Mouse (Mus musculus) small intestine, adult 2 months (tissue): ENCODE data around the gene Brap. TPM values are rescaled to one million over a fixed set of nuclear protein-coding genes. Genes with fewer than 3 reads are reported as not detected.
"Not testable (repeated sequence)": the region's sequence is repeated elsewhere in the genome, so short reads cannot be mapped to it uniquely, and the experiment has no call there.

ENCODE experiments used
- H3K27ac ChIP-seq: fragments of 200-500 bp; 2 replicates; pipeline ENCODE4 v1.5.1; 2012; ENCODE audit warnings: low read depth, low read length, control low read depth, inconsistent platforms; ENCODE audit not compliant: insufficient read depth
- H3K27me3 ChIP-seq: fragments of 200-500 bp; 2 replicates; pipeline ENCODE4 v1.6.1; 2012; ENCODE audit warnings: mild to moderate bottlenecking, moderate library complexity, low read length, inconsistent platforms; ENCODE audit not compliant: control insufficient read depth, insufficient read depth
- H3K36me3 ChIP-seq: fragments of 200-500 bp; 2 replicates; pipeline ENCODE4 v1.6.1; 2012; ENCODE audit warnings: mild to moderate bottlenecking, low read length, control low read depth, inconsistent platforms; ENCODE audit not compliant: control insufficient read depth, insufficient read depth
- H3K4me1 ChIP-seq: fragments of 200-500 bp; 2 replicates; pipeline ENCODE4 v1.6.1; 2012; ENCODE audit warnings: low read length, inconsistent platforms, mixed read lengths; ENCODE audit not compliant: control insufficient read depth, insufficient read depth, insufficient read length
- H3K4me3 ChIP-seq: fragments of 200-500 bp; 2 replicates; pipeline ENCODE4 v1.5.1; 2012; ENCODE audit warnings: low read depth, mild to moderate bottlenecking, control low read depth, inconsistent platforms, low read length, moderate library complexity
- CTCF ChIP-seq: fragments of 200-500 bp; IDR thresholded peaks from 2 replicates; pipeline ENCODE4 v1.5.1; 2012; ENCODE audit warnings: low read depth, mild to moderate bottlenecking, control low read depth, inconsistent platforms, low read length, moderate library complexity, mixed read lengths; ENCODE audit not compliant: insufficient replicate concordance, insufficient read length; ENCODE audit errors: extremely low read depth
- POLR2A ChIP-seq: fragments of 200-500 bp; IDR thresholded peaks from 2 replicates; pipeline ENCODE4 v1.6.1; 2012; ENCODE audit warnings: low read depth, mild to moderate bottlenecking, control low read depth, inconsistent platforms, low read length, moderate library complexity
- WGBS: fragments of 180-500 bp; shearing (Covaris S2); methylation state at CpG from one replicate; pipeline ENCODE4 v1.1.7; 2018; 5-methylcytosine and 5-hydroxymethylcytosine counted together
- polyA plus RNA-seq: library from polyadenylated mRNA; depleted of rRNA; stranded (reverse); fragments of >200 nt; gene quantifications from 2 replicates; pipeline ENCODE4 v1.2.3, GENCODE M21; 2012

Brap gene
- polyA plus RNA-seq, 1 experiment = 17.4 TPM

DNA sequence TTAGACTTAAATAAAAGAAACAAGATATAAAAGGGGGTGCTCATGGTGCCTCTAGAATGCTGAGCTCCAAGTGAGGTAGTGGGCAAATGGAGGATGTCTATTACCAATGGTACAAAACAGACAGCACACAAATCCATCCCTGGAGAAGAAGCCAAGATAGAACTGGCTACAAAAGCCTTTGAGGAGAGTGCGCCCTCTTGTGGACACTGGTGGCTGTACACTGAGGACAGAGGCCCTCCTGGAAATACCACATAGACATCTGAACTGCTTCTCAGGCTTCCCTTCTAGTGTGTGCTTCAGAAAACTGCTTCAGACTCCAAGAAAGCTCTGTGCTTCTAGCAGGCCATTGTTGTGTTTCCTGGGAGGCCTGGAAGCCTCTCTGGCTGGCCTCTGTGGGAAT is 32.5 kb upstream of the Brap start:
- Histone ChIP-seq H3K36me3 (peaks cover 2% of the 10 kb centered on the region; the same call in 1 of the 2 replicates), H3K4me3 (no peak overlapping the region), H3K4me1 (no peaks in the 10 kb centered on the region), H3K27me3 (no peaks in the 10 kb centered on the region), H3K27ac (no peak overlapping the region)
- TF ChIP-seq CTCF (peak; percentile 76; the same call in 1 of the 2 replicates), POLR2A (no peak)
- 0% methylated on average over 1 of the region's 1 CpGs for WGBS

- H3K36me3 ChIP-seq, H3K27ac ChIP-seq, H3K4me3 ChIP-seq, H3K27me3 ChIP-seq, H3K4me1 ChIP-seq: not testable (repeated sequence)
- WGBS = 57% methylated on average over 8 of the region's 9 CpGs
These were observed 29.2 kb upstream of the Brap start for GRCm38 (mm10) chr5:121631106-121631647.

GRCm38 (mm10) chr5:121632804-121633203 is 27.6 kb upstream of the Brap start:
- Histone ChIP-seq H3K4me3 (no peak overlapping the region), H3K4me1 (no peaks in the 10 kb centered on the region), H3K27ac (no peak overlapping the region), H3K27me3 (no peaks in the 10 kb centered on the region), H3K36me3 (0 out of 2 replicates have a peak, but pooled peaks cover 2% of the 10 kb centered on the region)
- no peak for TF ChIP-seq POLR2A
- TF ChIP-seq CTCF = no peak
- WGBS = 54% methylated on average over 3 of the region's 3 CpGs

DNA sequence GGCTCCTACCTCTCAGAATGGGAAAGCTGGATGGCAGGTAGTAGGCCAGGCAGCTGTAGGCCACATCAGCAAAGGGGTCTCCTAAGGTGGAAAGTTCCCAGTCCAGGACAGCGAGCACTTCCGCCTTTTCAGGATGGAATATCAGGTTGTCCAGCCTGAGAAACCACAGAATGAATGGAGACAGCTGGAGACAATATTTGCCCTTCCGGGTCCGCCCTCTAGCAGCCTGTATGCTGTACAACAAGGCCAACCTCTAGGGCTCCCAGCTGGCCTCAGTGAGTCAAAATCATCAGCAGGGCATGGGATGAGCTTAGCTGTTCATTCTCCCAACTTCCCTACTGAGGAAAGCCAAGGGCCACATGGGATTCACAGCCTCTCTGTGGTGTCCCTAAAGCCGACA is 25.7 kb upstream of the Brap start:
- WGBS = 87% methylated on average over 5 of the region's 5 CpGs

GRCm38 (mm10) chr5:121637296-121637695 is 23.1 kb upstream of the Brap start:
- H3K4me3 ChIP-seq = no peak overlapping the region
- no peaks in the 10 kb centered on the region for H3K4me1 ChIP-seq
- H3K27ac ChIP-seq = no peak overlapping the region
- H3K27me3 ChIP-seq = no peaks in the 10 kb centered on the region
- 89% methylated on average over 6 of the region's 6 CpGs for WGBS
- TF ChIP-seq POLR2A (no peak), CTCF (no peak)
- 0 out of 2 replicates have a peak, but pooled peaks cover 1% of the 10 kb centered on the region for H3K36me3 ChIP-seq

More for the DNA sequence above, 25.7 kb upstream of the Brap start:
- no peaks in the 10 kb centered on the region for H3K27me3 ChIP-seq
- H3K27ac ChIP-seq = no peak overlapping the region
- no peak overlapping the region for H3K4me3 ChIP-seq
- no peaks in the 10 kb centered on the region for H3K4me1 ChIP-seq
- 0 out of 2 replicates have a peak, but pooled peaks cover 2% of the 10 kb centered on the region for H3K36me3 ChIP-seq
- no peak for TF ChIP-seq CTCF
- no peak for TF ChIP-seq POLR2A

GRCm38 (mm10) chr5:121639601-121640000 is 20.8 kb upstream of the Brap start:
- Histone ChIP-seq H3K4me3 (no peak overlapping the region), H3K27ac (no peak overlapping the region), H3K4me1 (no peaks in the 10 kb centered on the region), H3K27me3 (no peaks in the 10 kb centered on the region), H3K36me3 (peaks cover 4% of the 10 kb centered on the region; the same call in 1 of the 2 replicates)
- 93% methylated on average over 9 of the region's 9 CpGs for WGBS
- TF ChIP-seq POLR2A (no peak), CTCF (no peak)

GRCm38 (mm10) chr5:121649134-121649533 is 11.2 kb upstream of the Brap start:
- no peak overlapping the region for H3K4me3 ChIP-seq
- no peaks in the 10 kb centered on the region; the same call in none of the 2 replicates for H3K36me3 ChIP-seq
- H3K4me1 ChIP-seq = no peaks in the 10 kb centered on the region
- WGBS = 85% methylated on average over 7 of the region's 7 CpGs
- no peaks in the 10 kb centered on the region for H3K27me3 ChIP-seq
- TF ChIP-seq CTCF (no peak), POLR2A (no peak)
- no peak overlapping the region for H3K27ac ChIP-seq

GRCm38 (mm10) chr5:121654526-121654925 is 5.8 kb upstream of the Brap start:
- Histone ChIP-seq H3K4me1 (no peaks in the 10 kb centered on the region; the same call in 1 of the 2 replicates), H3K27me3 (no peaks in the 10 kb centered on the region), H3K27ac (no peak overlapping the region), H3K36me3 (no peaks in the 10 kb centered on the region), H3K4me3 (no peak overlapping the region)
- TF ChIP-seq CTCF (no peak), POLR2A (no peak)
- WGBS = 93% methylated on average over 4 of the region's 4 CpGs

DNA sequence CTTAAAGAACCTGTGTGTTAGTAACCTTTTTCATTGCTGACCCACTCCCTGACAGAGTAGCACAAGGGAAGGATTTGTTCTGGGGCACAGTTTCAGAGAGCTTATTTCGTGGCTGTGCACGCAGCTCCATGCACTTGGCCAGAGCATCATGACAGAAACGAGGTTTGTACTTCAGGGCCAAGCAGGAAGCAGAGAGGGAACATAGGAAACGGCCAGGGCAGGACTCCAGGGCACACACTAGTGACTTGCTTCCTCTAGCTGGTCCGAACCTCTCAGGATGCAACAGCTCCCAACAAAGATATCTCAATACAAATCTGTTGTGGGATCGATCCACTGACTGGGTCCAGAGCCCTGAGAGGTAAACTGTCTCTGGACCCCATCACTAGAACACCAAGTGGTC is 3.5 kb upstream of the Brap start:
- WGBS = 66% methylated on average over 6 of the region's 6 CpGs
- H3K4me3 ChIP-seq, H3K27ac ChIP-seq, H3K4me1 ChIP-seq, H3K36me3 ChIP-seq, H3K27me3 ChIP-seq: not testable (repeated sequence)

GRCm38 (mm10) chr5:121657656-121658055 is 2.7 kb upstream of the Brap start:
- not testable (repeated sequence) for H3K27ac ChIP-seq, H3K4me3 ChIP-seq, H3K36me3 ChIP-seq, H3K27me3 ChIP-seq, H3K4me1 ChIP-seq
- 78% methylated on average over 6 of the region's 6 CpGs for WGBS
